Mouse (Mus musculus) brain, embryonic 18.5 days (tissue): ENCODE data around the gene Gramd1b.

Experiments
- DNase-seq: peaks from one replicate; pipeline ENCODE4 v3.0.0-alpha.2; 2012; ENCODE audit warnings: low read depth, low spot score

Gramd1b gene

DNA sequence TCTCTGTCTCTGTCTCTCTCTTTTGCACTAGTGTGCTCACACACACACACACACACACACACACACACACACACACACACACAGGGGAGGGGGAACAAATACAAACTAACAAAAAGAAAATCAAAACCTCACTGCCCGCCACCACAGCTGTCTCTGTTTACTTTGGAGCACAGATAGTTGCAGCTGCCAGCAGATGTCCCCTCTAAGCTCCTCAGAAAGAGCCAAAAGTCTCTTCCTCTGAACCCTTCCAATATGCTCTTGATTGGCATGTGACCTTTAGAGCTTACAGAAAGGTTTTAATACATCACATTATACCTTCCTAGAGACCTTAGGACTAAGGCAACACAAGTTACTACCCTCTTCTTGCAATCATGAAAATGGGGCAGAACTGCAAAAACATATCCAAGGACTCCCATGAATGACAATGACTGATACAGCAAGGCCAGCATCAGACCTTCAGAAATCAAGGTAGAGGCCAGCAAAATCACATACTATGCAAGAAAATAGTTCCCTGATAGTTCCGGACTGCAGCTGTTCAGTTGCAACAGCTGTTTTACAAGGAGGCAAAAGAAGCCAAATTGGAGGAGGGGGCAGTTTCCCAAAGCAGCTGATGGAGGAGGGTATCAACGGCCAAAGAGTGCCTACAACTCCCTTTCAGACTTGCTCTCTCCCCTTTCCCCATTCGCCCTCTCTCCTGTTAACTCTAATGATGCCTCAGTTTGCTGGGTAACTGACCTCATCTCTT lies 72.5 kb downstream of the Gramd1b start:
- DNase-seq = no peak

DNA sequence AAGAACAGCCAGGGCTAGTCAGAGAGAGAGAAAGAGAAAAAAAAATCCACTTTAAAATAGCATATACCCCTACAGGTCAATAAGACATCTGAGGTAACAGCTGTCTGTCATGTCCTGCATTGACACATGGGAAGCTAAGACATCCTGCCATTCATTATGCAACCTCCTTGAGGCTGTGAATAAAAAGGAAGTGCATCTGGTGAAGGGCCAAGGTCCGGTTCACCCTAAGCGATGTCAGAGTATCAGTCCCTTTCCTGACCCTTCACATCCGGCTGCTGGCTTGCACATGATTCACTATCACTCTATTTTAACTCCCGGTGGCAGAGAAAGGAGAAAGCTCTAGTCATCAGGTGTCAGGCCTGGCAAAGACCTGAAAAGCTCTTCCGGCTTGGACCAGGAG lies 73.7 kb downstream of the Gramd1b start:
- DNase-seq = no peak

DNA sequence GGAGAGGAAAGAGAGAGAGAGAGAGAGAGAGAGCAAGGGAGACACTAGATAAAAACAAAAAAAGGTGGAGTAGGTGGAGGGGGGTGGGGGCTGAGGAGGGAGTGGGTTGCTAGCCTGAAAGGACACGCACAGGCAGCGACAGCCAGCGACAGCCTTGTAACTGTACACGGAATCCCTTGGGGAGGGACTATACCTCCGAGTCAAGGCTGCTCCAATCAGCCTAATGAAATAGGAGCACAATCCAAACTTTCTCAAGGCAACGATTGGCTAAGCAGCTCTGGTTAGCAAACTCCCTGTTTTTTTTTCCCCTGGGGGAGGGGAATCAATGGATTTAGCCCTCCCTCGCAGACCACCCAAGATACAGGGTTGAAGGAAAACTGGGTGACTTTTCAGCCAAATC lies 75.0 kb downstream of the Gramd1b start:
- DNase-seq = peak; percentile 56

DNA sequence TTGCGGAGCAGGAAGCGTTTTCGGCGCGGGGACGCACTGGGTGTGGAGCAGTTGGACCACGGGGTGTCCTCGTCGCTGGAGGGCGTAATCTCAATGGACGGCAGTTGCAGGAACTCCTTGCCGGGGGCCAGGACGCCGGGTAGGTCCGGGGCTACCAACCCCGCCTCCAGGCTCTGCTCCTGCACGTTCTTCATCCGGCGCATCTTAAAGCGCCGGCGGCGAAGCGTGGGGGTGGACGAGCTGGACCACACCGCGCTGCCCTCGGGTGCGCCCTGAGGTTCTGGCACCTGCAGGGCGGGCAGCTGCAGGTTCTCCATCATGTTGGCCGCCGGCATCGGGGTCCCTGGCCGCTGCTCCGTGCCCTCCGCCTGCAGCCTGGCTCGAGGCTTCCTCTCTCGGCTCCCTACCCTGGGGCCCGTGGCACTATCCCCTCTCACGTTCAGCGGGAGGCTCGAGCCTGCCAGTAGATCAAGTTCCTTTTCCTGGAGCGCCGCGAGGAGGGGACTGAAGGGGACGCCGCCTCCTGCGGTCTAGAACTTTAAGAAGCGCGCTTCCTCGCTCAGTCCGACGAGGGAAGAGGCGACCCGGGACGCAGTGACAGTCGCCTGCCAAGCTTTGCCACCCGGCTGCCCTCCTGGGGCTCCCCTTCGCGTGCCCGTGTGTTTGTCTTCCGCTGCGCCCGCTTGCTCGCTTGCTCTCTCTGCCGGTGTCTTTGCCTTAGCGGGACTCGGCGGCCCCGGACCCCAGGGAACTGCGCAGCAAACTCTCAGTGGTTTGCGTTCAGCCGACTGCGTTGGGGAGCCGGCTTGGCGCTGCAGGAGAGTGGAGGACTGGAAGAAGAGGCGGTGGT lies 75.6 kb downstream of the Gramd1b start:
- DNase-seq = no peak

DNA sequence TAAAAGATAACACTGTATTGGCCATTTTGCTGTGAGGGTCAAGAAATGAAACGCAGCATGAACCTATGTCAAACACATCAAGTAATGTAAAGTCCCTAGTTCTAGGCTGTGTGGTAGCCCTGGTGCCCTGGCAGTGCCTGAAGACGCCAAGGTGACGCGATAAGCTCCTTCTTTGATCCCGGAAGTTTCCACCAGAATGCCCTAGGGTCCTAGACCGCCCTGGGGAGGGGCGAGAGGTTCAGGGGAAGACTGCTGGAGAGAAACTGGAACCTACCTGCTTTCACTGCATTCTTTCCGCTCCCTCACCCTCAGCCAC lies 76.2 kb downstream of the Gramd1b start:
- DNase-seq = no peak

DNA sequence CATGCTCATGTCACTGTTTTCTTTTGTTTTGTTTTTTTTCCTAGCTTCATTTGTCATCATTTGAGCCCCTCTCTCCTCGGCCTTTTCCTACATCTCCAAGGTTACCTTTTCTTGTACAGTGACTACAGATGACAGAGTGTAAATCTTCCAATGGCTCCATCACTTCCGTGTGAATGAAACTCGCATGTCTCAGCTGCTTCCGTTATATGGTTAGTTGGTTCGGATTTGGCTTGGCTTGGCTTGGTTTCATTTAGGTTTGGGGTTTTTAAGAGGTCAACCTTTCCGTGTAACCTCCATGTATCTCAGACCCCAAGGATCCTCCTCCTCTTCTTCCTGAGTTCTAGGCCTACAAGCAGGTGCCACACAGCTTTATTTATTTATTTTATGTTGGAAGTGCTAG lies 77.3 kb downstream of the Gramd1b start:
- no peak for DNase-seq

DNA sequence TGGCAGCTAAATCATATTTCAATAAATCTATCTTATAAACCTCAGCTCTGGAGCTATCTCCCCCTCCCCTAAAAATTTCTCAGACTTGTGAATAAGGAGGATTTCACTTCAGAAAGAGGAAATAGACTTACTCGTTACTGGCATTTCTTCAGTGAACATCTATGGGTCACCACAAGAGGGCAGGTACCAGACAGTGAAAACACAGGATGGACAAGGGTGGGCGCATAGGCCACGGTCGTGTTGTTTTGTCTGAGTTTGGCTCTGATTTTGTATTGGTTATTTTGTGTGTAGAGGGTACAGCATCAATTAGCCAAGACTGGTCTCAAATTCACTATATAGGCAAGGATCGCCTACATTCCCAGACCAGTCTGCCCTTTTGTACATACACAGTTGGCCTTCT lies 79.0 kb downstream of the Gramd1b start:
- no peak for DNase-seq

DNA sequence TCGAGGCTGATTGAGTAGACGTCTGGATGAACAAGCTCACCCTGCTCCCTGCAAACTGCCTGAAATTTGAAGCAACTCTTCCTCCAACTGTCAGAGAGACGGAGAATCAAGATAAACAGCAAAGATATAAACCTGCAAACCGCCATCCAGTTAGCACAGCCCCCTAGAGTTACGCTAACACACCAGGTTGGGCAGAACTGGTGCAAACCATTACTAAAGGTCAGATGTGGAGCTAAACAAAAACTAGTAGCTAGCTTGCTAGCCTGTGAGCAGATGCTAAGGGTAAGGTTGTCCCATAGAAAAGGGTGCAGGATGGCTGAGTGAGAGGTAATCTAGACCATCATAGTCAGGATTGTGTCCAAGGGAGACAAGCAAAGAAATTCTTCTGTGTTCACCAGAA lies 80.4 kb downstream of the Gramd1b start:
- no peak for DNase-seq

DNA sequence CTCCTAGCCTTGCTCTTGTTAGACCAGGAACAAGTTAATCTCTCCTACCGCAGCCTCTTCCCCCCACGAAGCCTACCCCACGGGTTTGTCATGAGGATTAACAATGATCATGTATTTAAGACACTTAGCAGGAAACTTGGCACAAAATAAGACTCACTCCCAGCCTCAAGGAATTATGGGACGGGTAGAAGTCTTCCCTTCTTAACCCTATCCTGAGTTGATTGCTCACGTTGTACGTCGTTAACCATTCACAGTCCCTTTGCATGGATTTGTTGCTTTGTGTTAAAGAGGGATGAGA lies 80.8 kb downstream of the Gramd1b start:
- DNase-seq = no peak

DNA sequence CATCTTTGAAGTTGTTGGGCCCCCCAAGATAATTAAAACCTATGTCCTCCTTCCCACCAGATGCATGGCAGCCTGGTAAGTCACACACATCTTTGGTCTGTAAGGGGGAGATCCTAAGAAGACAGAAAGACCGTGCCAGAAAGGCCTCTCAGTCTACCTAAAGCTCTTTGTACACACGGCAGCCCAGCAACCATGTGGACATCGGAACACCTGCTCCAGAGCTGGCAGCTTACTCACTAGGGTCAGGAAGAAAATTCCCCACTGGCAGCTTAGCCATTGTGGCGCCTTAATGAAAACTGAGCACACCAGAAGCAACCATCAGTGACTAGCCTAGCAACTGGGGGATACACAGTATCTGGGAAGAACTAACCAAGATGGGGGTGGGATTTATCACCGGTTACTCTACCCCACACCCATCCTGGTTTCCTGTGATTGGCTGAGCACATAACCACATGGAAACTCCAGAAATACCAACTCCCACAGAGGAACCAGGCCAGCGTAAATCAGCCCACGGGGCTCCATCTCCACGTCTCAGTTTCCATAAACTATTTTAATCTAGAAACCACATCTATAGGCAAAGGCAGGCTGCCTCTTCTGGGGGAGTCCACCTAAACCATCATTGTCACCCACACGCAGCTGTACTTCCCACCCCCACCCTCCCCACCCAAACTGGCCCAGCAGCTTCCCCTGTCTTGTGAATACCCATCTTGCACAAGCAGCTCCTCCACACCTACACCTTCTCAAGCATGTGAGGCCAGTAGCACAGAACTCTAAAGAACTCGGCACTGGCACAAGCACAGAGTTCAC lies 81.4 kb downstream of the Gramd1b start:
- no peak for DNase-seq

DNA sequence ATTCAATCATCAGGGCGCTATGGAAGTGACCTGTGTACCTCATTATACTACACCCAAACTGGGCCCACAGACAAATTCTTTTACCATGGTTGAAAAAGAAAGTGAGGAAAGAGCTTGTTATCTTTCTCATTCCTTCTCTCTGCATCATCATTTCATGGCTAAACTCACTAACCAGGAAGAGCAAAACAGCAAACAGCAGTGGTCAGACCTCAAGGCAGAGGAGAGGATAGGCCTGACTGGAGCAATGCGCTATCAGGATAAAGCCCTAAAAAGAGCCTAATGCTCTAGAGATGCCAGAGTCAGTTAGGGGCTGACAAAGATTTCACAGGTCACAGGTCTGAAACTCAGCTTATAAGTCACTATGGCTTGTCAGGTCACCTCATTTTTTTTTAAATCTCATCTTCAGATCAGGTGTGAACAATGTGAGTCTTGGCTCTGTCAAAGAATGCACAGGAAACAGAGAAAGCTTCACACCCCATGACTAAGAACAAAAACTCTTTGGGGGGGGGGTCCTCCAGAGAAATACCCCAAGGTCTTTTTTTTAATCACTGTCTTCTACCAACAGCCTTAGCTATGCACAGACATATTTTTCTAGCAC lies 82.4 kb downstream of the Gramd1b start:
- DNase-seq = no peak

DNA sequence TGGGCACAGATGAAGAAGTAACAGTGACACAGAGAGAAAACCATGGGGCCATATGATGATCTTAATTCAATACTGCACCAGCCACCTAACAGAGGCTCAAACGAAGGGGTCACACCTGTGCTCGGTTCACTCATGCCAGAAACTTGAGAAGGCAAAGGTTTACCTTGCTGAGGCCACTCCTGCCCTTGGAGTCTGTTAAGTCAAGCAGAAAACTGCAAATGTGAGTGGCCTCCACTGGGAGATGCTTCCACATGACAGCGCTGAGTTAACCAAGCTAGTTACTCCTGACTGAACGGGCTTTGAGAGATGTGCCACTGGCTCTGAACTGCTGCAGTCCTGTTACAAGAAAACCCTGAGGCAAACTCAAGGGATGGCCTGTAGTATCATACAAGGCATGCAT lies 83.9 kb downstream of the Gramd1b start:
- DNase-seq = no peak

DNA sequence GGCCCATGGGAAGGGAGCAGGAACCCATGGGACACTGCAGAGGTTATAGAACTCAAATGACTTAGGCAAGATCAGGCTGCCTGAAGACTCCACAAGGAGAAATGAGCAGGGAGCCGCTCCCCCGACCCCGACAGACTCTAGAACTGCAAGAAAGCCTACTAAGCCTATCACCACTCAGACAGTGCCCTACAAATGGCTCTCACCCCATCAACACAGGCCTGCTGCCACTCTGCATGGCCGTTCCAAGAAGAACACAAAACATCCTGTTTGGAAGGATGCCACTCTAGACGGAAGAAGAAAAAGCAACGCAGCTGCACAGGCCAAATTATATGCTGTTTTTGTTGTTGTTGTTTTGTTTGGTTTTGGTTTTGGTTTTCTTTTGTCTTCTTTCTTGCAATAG lies 86.2 kb downstream of the Gramd1b start:
- DNase-seq = no peak

DNA sequence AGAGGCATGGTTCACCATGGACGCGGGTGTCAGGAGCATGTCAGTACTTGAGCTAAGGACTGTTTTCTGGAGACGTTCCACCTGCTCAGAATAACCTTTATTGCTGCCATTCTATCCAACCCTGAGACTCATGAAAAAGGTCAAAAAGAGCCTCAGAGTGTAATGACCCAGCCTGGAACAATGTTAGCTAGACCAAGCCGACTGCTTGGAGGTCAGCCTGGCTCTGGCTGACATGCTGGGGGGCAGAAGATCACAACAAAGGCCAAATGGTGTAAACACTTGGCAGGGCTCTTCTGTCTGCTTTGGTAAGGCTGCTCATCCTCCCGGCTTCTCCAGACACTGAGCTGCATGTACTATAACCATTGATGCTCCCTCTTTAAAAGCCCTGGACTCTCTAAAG lies 88.4 kb downstream of the Gramd1b start:
- no peak for DNase-seq

DNA sequence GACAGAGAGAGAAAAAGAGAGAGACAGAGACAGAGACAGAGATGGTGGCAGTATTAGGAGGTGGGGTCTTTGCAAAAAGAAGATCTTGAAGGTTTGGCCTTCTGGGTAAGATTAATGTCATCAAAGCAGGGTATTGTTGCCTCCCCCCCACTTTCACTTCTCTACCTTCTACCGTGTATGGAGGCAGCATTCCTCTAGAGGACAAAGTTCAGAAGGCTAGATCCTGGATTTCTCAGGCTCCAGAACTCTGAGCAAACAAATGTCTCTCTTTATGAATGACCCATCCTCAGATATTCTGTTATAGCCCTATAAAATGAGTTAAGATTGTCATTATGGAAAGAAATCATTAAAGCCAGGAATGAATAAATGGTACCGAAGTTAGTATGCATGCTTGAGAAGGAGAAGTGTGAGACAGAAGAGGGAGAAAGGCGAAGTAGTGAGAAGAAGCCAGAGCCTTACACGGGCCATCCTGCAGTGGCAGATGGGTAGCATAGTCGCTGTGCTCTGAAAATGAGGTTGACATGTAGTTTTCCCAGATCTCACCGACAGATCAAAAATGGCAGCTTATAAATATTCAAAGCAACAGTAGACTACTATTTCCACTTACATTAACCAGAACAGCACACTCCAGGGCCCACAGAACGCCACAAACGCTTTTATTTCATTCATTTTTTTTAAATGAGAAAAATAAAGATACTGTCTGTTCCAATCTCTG lies 91.1 kb downstream of the Gramd1b start:
- DNase-seq = peak; percentile 62

DNA sequence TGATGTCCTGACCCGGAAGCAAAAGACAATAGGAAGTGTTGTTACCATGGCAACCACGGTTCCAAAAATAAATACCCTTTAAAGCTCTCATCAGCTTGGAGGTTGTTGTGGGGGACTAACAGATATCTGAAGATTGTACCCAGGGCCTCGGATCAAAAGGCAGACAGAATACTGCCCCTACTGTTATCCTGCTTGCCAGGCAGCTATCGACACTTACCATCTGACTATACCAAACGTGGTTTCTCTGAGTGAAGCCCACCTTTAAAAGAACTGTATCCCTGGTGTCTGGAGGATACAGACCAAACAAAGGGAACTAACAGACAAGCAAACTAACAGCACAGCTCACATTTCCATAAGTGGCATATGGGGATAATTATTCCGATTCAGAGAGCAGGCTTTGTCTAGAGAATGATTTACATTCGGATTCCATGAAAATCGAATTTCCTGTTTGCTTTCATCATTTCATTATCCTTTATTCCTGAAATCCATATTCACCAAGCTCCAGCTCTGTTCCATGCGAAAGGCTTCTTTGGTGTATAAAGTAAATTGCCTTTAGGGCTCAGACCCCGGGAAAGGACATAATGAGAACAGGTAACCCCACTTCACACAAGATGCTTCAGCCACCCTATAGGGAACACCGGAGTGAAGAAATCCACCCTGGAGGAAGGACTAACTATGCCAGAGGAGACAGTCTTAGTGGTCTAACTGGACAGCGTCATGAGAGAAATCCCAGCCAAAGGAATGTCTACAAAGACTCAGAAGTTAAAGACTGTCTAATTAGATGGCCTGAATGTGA lies 92.3 kb downstream of the Gramd1b start:
- peak; percentile 64 for DNase-seq

DNA sequence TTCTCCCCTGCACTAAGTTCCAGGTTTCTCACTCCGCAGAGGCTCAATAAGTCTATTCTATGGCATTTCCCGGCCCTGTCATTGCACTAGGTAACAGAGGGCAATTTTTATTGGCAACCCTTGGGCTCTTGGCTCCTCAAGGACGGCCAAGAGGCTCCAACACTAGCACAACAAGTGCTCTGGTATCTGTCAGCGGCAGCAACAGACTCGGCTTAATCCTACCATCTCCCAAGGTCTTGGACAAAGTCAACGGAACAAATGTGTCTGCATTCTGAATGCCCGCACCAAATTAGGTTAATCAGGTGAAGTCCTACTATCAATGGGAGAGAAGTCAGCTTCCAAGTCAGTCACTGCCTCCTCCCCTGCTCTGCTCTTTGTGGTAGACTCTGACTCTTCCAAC lies 93.3 kb downstream of the Gramd1b start:
- no peak for DNase-seq

DNA sequence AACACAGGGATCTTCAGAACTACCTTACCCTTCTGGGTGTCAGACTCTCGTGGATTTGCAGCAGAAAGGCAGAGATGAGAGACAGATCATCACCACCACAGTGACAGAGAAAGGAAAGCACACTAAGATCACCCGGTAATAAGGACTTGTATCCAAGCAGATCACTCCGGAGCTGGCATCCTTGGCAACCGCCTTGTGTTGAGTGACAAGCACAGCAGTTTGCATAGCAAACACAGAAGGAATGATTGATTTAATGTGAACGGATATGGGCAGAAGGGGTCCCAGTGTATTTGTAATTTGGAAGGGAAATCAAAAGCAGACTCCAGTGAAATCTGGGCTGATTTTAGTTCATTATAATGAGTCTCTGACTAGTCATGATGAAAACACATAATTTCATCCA lies 97.9 kb downstream of the Gramd1b start:
- peak; percentile 76 for DNase-seq

DNA sequence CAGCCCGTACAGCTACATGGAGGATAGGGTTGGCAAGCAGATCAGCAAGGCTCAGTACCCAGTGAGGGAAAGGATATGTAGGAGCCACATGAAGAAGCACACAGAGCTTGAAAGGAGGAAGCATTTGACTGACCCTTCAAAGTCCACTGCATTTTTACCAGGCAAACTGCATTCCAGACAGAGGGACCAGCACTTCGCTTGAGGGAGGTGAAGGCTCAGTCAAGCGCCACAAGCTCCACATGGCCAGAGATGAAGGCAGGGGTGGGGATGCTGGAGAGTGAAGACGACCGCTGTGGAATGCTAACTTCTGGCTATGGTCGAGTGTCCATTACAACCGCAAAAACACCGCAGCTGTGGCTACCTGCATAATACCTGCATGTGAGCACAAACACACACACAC lies 100.2 kb downstream of the Gramd1b start:
- DNase-seq = no peak

DNA sequence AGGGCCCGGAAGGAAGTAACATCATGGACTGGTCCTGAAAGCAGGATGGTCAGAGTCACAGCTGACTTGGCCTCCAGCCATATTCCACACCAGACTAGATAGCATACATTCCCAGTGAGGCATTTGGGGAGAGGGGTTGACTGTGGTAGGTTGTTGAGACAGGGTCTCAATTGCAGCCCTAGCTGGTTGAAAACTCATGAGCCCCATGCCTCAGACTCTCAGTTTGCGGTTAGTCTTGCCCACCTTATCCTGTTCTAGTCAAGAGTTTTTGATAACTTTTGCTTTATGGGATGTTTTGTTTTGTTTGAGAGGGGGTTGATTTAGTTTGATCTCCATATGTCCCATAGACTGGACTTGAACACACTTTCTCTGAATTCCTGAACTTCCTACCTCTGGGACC lies 103.5 kb downstream of the Gramd1b start:
- no peak for DNase-seq
